Mouse (Mus musculus) CD4-positive, CD25-positive, alpha-beta regulatory T cell, adult 9 weeks (primary cell): ENCODE measurements around the gene 1700001C02Rik. TPM values are rescaled to one million over a fixed set of nuclear protein-coding genes. Genes with fewer than 3 reads are reported as not detected.

Experiments
- polyA plus RNA-seq: library from polyadenylated mRNA; unstranded; fragments of 100-300 nt; shearing (Covaris generic); gene quantifications from one replicate; pipeline ENCODE4 v1.2.1, GENCODE M21; 2017

1700001C02Rik gene
- not detected for polyA plus RNA-seq

DNA sequence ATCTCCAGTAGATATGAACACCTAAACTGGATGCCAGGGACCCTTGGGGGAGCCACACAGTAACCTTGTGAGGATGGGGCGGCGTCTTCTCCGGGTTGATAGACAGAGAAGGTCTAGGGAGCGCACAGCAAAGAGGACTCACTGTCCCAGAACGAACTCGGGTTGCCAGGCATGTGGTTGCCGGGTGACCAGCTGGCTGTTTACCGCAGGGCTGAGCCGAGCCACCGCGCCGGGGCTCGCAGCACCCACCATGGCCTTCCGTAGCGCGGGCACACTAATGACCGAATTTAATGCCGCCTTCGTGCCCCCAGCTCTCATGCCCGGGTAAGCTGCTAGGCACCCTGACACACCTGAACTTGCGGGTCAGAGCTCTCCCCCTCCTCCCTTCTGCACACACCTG lies at the start of gene 1700001C02Rik:
Gene 1700001C02Rik, plus strand, starts transcription at position 187 of the 400 bp plus-strand sequence.

DNA sequence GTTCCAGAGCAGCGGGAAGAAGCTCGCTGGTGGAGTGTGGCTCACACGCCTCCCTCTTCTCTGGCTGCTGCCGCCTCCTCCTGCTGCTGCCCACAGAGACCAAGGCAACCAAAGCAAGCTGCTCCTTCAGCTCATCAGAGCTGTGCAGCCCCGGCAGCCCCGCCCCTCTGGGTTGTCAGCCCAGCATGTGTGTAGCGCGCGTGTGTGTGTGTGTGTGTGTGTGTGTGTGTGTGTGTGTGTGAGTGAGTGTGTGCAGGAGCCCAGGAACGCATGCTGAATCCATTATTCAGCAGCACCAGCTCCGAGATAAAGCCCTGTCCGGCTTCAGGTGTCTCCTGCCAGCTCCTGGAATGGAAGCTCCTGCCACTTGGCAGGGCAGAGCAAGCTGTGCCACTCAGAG lies 4.0 kb upstream of the 1700001C02Rik start, which contains the start of gene Otof:
Gene Otof, minus strand, starts transcription at position 112 of the 400 bp plus-strand sequence.

Other genes with a start within 250 kb of the 1700001C02Rik start
- gene Selenoi, start 233.5 kb upstream of the 1700001C02Rik start, polyA plus RNA-seq: 20.6 TPM
- gene Drc1, start 184.7 kb upstream of the 1700001C02Rik start, polyA plus RNA-seq: 6.0 TPM
- not detected for gene Otof, start 4.1 kb upstream of the 1700001C02Rik start, polyA plus RNA-seq
- not detected for gene Cib4, start 79.8 kb downstream of the 1700001C02Rik start, polyA plus RNA-seq
- gene Kcnk3, start 122.1 kb downstream of the 1700001C02Rik start, polyA plus RNA-seq: not detected
- gene Slc35f6, start 181.9 kb downstream of the 1700001C02Rik start, polyA plus RNA-seq: 31.3 TPM
- 81.1 TPM for gene Cenpa, start 200.7 kb downstream of the 1700001C02Rik start, polyA plus RNA-seq
- not detected for gene Dpysl5, start 245.5 kb downstream of the 1700001C02Rik start, polyA plus RNA-seq